Mouse (Mus musculus) MEL (cell line): ENCODE data around the gene Pinlyp. TPM values are rescaled to one million over a fixed set of nuclear protein-coding genes. Genes with fewer than 3 reads are reported as not detected.

Experiments used
- DNase-seq: peaks from one replicate; pipeline ENCODE4 v3.0.0; 2011; ENCODE audit warnings: low read depth, low spot score
- H3K27ac ChIP-seq: 2 replicates; pipeline ENCODE4 v1.5.1; 2012; ENCODE audit warnings: low read depth, mild to moderate bottlenecking, control low read depth, low read length, moderate library complexity; ENCODE audit not compliant: control insufficient read depth
- H3K27me3 ChIP-seq, 2 experiments: fragments of 150-350 bp in 1 of 2; sonication (generic) in 1 of 2; 2 replicates each; pipeline ENCODE4 v1.6.1; 2012; ENCODE audit warnings: low read length in 2 of 2, mild to moderate bottlenecking in 2 of 2, improper control_type of control experiment in 1 of 2, moderate library complexity in 1 of 2; ENCODE audit not compliant: insufficient read depth in 2 of 2, control insufficient read depth in 1 of 2
- H3K36me3 ChIP-seq, 2 experiments: 2 replicates each; pipeline ENCODE4 v1.6.1; 2012 to 2014; ENCODE audit warnings: low read length in 2 of 2, improper control_type of control experiment in 1 of 2, inconsistent platforms in 1 of 2, mild to moderate bottlenecking in 1 of 2; ENCODE audit not compliant: insufficient read depth in 2 of 2, control insufficient read depth in 1 of 2
- H3K4me1 ChIP-seq, 2 experiments: fragments of 150-350 bp in 1 of 2; sonication (generic) in 1 of 2; 2 replicates each; pipeline ENCODE4 v1.6.1; 2012; ENCODE audit warnings: low read length in 2 of 2, improper control_type of control experiment in 1 of 2, mild to moderate bottlenecking in 1 of 2; ENCODE audit not compliant: insufficient read depth in 2 of 2, control insufficient read depth in 1 of 2
- H3K4me3 ChIP-seq, 2 experiments: fragments of 150-350 bp in 1 of 2; sonication (generic) in 1 of 2; 2 replicates each; pipeline ENCODE4 v1.5.1; 2012; ENCODE audit warnings: low read depth in 2 of 2, low read length in 2 of 2, mild to moderate bottlenecking in 2 of 2, moderate library complexity in 2 of 2, control low read depth in 1 of 2, improper control_type of control experiment in 1 of 2; ENCODE audit not compliant: control insufficient read depth in 1 of 2, insufficient read depth in 1 of 2
- H3K79me2 ChIP-seq: 2 replicates; pipeline ENCODE4 v1.6.1; 2012; ENCODE audit warnings: mild to moderate bottlenecking, low read length, moderate library complexity; ENCODE audit not compliant: control insufficient read depth, poor library complexity, insufficient read depth
- H3K9ac ChIP-seq: 2 replicates; pipeline ENCODE4 v1.6.1; 2012; ENCODE audit warnings: low read depth, mild to moderate bottlenecking, control low read depth, low read length, moderate library complexity; ENCODE audit not compliant: control insufficient read depth, poor library complexity, severe bottlenecking
- H3K9me3 ChIP-seq: fragments of 150-350 bp; sonication (generic); replicated peaks from 2 replicates; pipeline ENCODE4 v1.6.1; 2012; ENCODE audit warnings: mild to moderate bottlenecking, low read length, improper control_type of control experiment, moderate library complexity; ENCODE audit not compliant: insufficient read depth
- BHLHE40 ChIP-seq: IDR thresholded peaks from 2 replicates; pipeline ENCODE4 v1.6.1; 2012; ENCODE audit warnings: low read depth, mild to moderate bottlenecking, inconsistent platforms, low read length, improper control_type of control experiment, borderline replicate concordance
- CHD1 ChIP-seq: IDR thresholded peaks from 2 replicates; pipeline ENCODE4 v1.6.1; 2012; ENCODE audit warnings: low read depth, mild to moderate bottlenecking, inconsistent platforms, low read length, improper control_type of control experiment
- CHD2 ChIP-seq: IDR thresholded peaks from 2 replicates; pipeline ENCODE4 v1.6.1; 2011; ENCODE audit warnings: low read length, improper control_type of control experiment
- CTCF ChIP-seq, 3 experiments: IDR thresholded peaks in 2 of 3; conservative IDR thresholded peaks in 1 of 3; 2 replicates each; pipeline ENCODE4 v1.5.1; 2011 to 2012; ENCODE audit warnings: low read length in 3 of 3, low read depth in 2 of 3, mild to moderate bottlenecking in 2 of 3, improper control_type of control experiment in 1 of 3, inconsistent platforms in 1 of 3, mixed read lengths in 1 of 3, moderate library complexity in 1 of 3; ENCODE audit not compliant: control insufficient read depth in 1 of 3, insufficient read depth in 1 of 3, poor library complexity in 1 of 3, severe bottlenecking in 1 of 3
- E2F4 ChIP-seq: IDR thresholded peaks from 2 replicates; pipeline ENCODE4 v1.6.1; 2011; ENCODE audit warnings: low read depth, low read length, improper control_type of control experiment, borderline replicate concordance
- ELF1 ChIP-seq: IDR thresholded peaks from 2 replicates; pipeline ENCODE4 v1.6.1; 2014; ENCODE audit warnings: low read depth, mild to moderate bottlenecking, inconsistent platforms, low read length, improper control_type of control experiment, moderate library complexity
- EP300 ChIP-seq, 2 experiments: IDR thresholded peaks; 2 replicates each; pipeline ENCODE4 v1.6.1; 2011; ENCODE audit warnings: improper control_type of control experiment in 2 of 2, low read length in 2 of 2, low read depth in 1 of 2, mild to moderate bottlenecking in 1 of 2
- ETS1 ChIP-seq: IDR thresholded peaks from 2 replicates; pipeline ENCODE4 v1.6.1; 2012; ENCODE audit warnings: low read depth, mild to moderate bottlenecking, inconsistent platforms, low read length, improper control_type of control experiment, moderate library complexity
- HCFC1 ChIP-seq: IDR thresholded peaks from 2 replicates; pipeline ENCODE4 v1.6.1; 2012; ENCODE audit warnings: low read depth, mild to moderate bottlenecking, inconsistent platforms, low read length, improper control_type of control experiment, moderate library complexity
- JUND ChIP-seq: IDR thresholded peaks from 2 replicates; pipeline ENCODE4 v1.6.1; 2011; ENCODE audit warnings: low read depth, mild to moderate bottlenecking, improper control_type of control experiment, low read length
- MAFK ChIP-seq: IDR thresholded peaks from 2 replicates; pipeline ENCODE4 v1.6.1; 2011; ENCODE audit warnings: low read depth, mild to moderate bottlenecking, low read length, improper control_type of control experiment, borderline replicate concordance
- MAX ChIP-seq: IDR thresholded peaks from 2 replicates; pipeline ENCODE4 v1.6.1; 2011; ENCODE audit warnings: low read length, improper control_type of control experiment
- MXI1 ChIP-seq: IDR thresholded peaks from 2 replicates; pipeline ENCODE4 v1.6.1; 2011; ENCODE audit warnings: mild to moderate bottlenecking, low read depth, low read length, improper control_type of control experiment
- NELFE ChIP-seq: IDR thresholded peaks from 2 replicates; pipeline ENCODE4 v1.6.1; 2011; ENCODE audit warnings: low read depth, low read length, improper control_type of control experiment
- POLR2AphosphoS2 ChIP-seq: IDR thresholded peaks from 2 replicates; pipeline ENCODE4 v1.6.1; 2011; ENCODE audit warnings: low read length, improper control_type of control experiment
- POLR2AphosphoS5 ChIP-seq: IDR thresholded peaks from 2 replicates; pipeline ENCODE4 v1.6.1; 2012; ENCODE audit warnings: low read depth, borderline replicate concordance, mild to moderate bottlenecking, inconsistent platforms, low read length, moderate library complexity, mixed read lengths
- RAD21 ChIP-seq: IDR thresholded peaks from 2 replicates; pipeline ENCODE4 v1.6.1; 2011; ENCODE audit warnings: mild to moderate bottlenecking, low read depth, low read length, improper control_type of control experiment
- RCOR1 ChIP-seq: IDR thresholded peaks from 2 replicates; pipeline ENCODE4 v1.6.1; 2012; ENCODE audit warnings: low read depth, mild to moderate bottlenecking, inconsistent platforms, low read length, improper control_type of control experiment
- SIN3A ChIP-seq: IDR thresholded peaks from 2 replicates; pipeline ENCODE4 v1.6.1; 2012; ENCODE audit warnings: low read length, improper control_type of control experiment, inconsistent platforms
- TCF12 ChIP-seq: IDR thresholded peaks from 2 replicates; pipeline ENCODE4 v1.6.1; 2014; ENCODE audit warnings: low read depth, mild to moderate bottlenecking, inconsistent platforms, low read length, improper control_type of control experiment, moderate library complexity
- UBTF ChIP-seq: IDR thresholded peaks from 2 replicates; pipeline ENCODE4 v1.6.1; 2012; ENCODE audit warnings: low read depth, mild to moderate bottlenecking, inconsistent platforms, low read length, improper control_type of control experiment, moderate library complexity, borderline replicate concordance; ENCODE audit not compliant: insufficient read depth
- USF1 ChIP-seq: IDR thresholded peaks from 2 replicates; pipeline ENCODE4 v1.6.1; 2014; ENCODE audit warnings: low read depth, mild to moderate bottlenecking, inconsistent platforms, low read length, improper control_type of control experiment, moderate library complexity
- USF2 ChIP-seq, 2 experiments: IDR thresholded peaks; 2 replicates each; pipeline ENCODE4 v1.6.1; 2011 to 2012; ENCODE audit warnings: improper control_type of control experiment in 2 of 2, low read length in 2 of 2, borderline replicate concordance in 1 of 2, inconsistent platforms in 1 of 2, low read depth in 1 of 2, mild to moderate bottlenecking in 1 of 2; ENCODE audit not compliant: insufficient read depth in 1 of 2
- ZC3H11A ChIP-seq: IDR thresholded peaks from 2 replicates; pipeline ENCODE4 v1.6.1; 2012; ENCODE audit warnings: low read depth, mild to moderate bottlenecking, inconsistent platforms, low read length, improper control_type of control experiment
- ZKSCAN1 ChIP-seq: IDR thresholded peaks from 2 replicates; pipeline ENCODE4 v1.6.1; 2012; ENCODE audit warnings: low read depth, mild to moderate bottlenecking, inconsistent platforms, low read length, improper control_type of control experiment, moderate library complexity
- ZMIZ1 ChIP-seq: IDR thresholded peaks from 2 replicates; pipeline ENCODE4 v1.6.1; 2012; ENCODE audit warnings: low read depth, mild to moderate bottlenecking, inconsistent platforms, low read length, improper control_type of control experiment, moderate library complexity
- ZNF384 ChIP-seq: IDR thresholded peaks from 2 replicates; pipeline ENCODE4 v1.6.1; 2012; ENCODE audit warnings: low read depth, mild to moderate bottlenecking, inconsistent platforms, low read length, improper control_type of control experiment
- polyA plus RNA-seq, 2 experiments: library from polyadenylated mRNA; stranded (reverse) in 1 of 2; unstranded in 1 of 2; fragments of >175 nt in 1 of 2; fragments of >200 nt in 1 of 2; gene quantifications; 2 replicates each; pipeline versions ENCODE4 v1.2.1 to v1.2.4; 2012; ENCODE audit warnings: low replicate concordance in 2 of 2, low read depth in 1 of 2; ENCODE audit not compliant: insufficient read length in 2 of 2, insufficient read depth in 1 of 2, missing spikeins in 1 of 2
- total RNA-seq: library from RNA; depleted of rRNA; stranded (reverse); fragments of 300-350 nt; gene quantifications from 2 replicates; pipeline ENCODE4 v1.2.3, GENCODE M21; 2012

Gene Pinlyp
- total and polyA plus RNA-seq, 3 experiments, result not detected

DNA sequence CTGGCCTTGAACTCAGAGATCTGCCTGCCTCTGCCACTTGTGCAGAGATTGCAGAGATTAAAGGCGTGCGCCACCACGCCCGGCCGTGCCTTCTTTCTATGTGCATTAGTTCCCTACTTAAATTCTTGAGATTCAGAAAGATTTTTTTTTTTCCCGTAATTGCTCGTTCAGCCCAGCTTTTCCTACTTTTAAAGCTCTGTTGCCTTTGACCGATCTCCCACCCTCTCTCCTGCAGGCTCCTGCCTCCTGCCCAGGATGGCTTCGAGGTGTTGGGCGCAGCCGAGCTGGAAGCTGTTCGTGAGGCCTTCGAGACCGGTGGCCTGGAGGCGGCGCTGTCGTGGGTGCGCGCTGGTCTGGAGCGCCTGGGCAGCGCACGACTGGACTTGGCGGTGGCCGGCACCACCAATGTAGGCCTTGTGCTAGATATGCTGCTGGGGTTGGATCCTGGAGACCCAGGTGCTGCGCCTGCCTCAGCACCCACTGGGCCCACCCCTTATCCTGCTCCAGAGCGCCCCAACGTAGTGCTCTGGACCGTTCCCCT lies 12.8 kb downstream of the Pinlyp start:
- peaks cover 2 to 22% of the 10 kb centered on the region in 2 experiments for H3K4me1 ChIP-seq
- no peak for TF ChIP-seq POLR2AphosphoS2
- no peak for TF ChIP-seq MAFK
- TF ChIP-seq ELF1, result no peak
- TF ChIP-seq MXI1, result no peak
- TF ChIP-seq SIN3A, result no peak
- TF ChIP-seq POLR2AphosphoS5, result no peak
- no peak for TF ChIP-seq USF2 (IDR thresholded peaks at IDR 0.05; ENCODE audit: borderline replicate concordance in 1 of 2, insufficient read depth in 1 of 2, low read depth in 1 of 2, low read length in 2 of 2)
- TF ChIP-seq BHLHE40, result no peak
- no peak for TF ChIP-seq NELFE
- no peak for TF ChIP-seq TCF12
- no peak for TF ChIP-seq MAX
- TF ChIP-seq USF1, result no peak
- TF ChIP-seq CTCF (IDR thresholded peaks at IDR 0.05 in 2 of 3, conservative IDR thresholded peaks at IDR 0.05 in 1 of 3; ENCODE audit: control insufficient read depth in 1 of 3, insufficient read depth in 1 of 3, low read depth in 2 of 3, low read length in 3 of 3, poor library complexity in 1 of 3, severe bottlenecking in 1 of 3), result no peak
- H3K36me3 ChIP-seq, result peaks cover 0 to 14% of the 10 kb centered on the region in 2 experiments; a peak in 2 of 4 replicates
- H3K9ac ChIP-seq, result no peak overlapping the region
- no peak overlapping the region for H3K27ac ChIP-seq
- peaks cover 4% of the 10 kb centered on the region; the same call in 1 of the 2 replicates for H3K79me2 ChIP-seq
- H3K4me3 ChIP-seq, result no peak overlapping the region
- no peak for DNase-seq
- H3K9me3 ChIP-seq, result no peaks in the 10 kb centered on the region
- H3K27me3 ChIP-seq, result no peaks in the 10 kb centered on the region

DNA sequence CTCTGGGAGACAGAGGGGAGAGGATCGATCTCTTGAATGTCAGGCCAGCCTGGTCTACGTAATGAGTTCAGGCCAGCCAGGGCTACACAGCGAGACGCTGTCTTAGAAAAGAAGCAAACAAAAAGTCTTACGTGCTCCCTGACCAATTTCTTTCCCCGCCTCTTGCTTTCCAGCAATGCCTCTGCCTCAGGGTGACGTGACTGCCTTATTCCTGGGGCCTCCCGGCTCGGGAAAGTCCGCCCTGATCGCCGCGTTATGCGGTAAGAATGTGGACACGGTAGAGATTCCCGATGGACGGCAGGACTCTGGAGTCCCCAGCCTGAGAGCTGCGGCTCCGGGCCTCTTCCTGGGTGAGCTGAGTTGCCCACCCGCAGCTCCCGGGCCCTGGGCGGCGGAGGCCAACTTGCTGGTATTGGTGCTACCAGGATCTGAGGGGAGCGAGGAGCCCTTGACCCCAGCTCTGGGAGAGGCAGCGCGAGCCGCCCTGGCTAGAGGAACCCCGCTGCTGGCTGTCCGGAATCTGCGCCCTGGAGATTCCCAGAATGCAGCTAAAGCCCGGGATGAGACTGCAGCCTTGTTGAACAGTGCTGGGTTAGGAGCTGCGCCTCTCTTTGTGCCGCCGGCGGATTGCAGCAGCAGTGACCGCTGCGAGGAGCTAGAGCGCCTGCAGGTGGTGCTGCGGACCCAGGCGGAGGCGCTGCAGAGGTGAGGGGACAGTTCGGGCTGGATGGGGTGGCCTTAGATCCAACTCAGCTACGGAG lies 14.5 kb downstream of the Pinlyp start:
- Histone ChIP-seq H3K27me3 (peaks cover 0 to 2% of the 10 kb centered on the region in 2 experiments; a peak in 1 of 4 replicates), H3K36me3 (peaks cover 0 to 14% of the 10 kb centered on the region in 2 experiments; a peak in 2 of 4 replicates), H3K4me1 (peaks cover 2 to 26% of the 10 kb centered on the region in 2 experiments), H3K9ac (peak overlapping the region; percentile 73), H3K79me2 (peaks cover 4% of the 10 kb centered on the region; the same call in 1 of the 2 replicates), H3K27ac (peak overlapping the region; percentile 71), H3K9me3 (no peaks in the 10 kb centered on the region), H3K4me3 (peak overlapping the region; percentile 78 to 86)
- DNase-seq, result peak; percentile 72
- TF ChIP-seq UBTF, result no peak
- no peak for TF ChIP-seq POLR2AphosphoS2
- TF ChIP-seq SIN3A, result no peak; the same call in 1 of the 2 replicates
- no peak for TF ChIP-seq POLR2AphosphoS5
- TF ChIP-seq ZNF384, result no peak
- peak; percentile 43; the same call in 1 of the 2 replicates for TF ChIP-seq ZC3H11A
- no peak for TF ChIP-seq JUND
- TF ChIP-seq EP300 (IDR thresholded peaks at IDR 0.05; ENCODE audit: low read depth in 1 of 2, low read length in 2 of 2), result no peak
- no peak for TF ChIP-seq ZMIZ1
- no peak for TF ChIP-seq ELF1
- no peak for TF ChIP-seq CHD2
- no peak for TF ChIP-seq ETS1
- no peak for TF ChIP-seq USF2 (IDR thresholded peaks at IDR 0.05; ENCODE audit: borderline replicate concordance in 1 of 2, insufficient read depth in 1 of 2, low read depth in 1 of 2, low read length in 2 of 2)
- no peak for TF ChIP-seq ZKSCAN1
- no peak for TF ChIP-seq NELFE
- peak; percentile 60 to 87 (median 85) for TF ChIP-seq CTCF (IDR thresholded peaks at IDR 0.05 in 2 of 3, conservative IDR thresholded peaks at IDR 0.05 in 1 of 3; ENCODE audit: control insufficient read depth in 1 of 3, insufficient read depth in 1 of 3, low read depth in 2 of 3, low read length in 3 of 3, poor library complexity in 1 of 3, severe bottlenecking in 1 of 3)
- TF ChIP-seq RAD21, result peak; percentile 59
- peak; percentile 42 for TF ChIP-seq HCFC1
- TF ChIP-seq MAX, result no peak
- no peak for TF ChIP-seq RCOR1
- no peak for TF ChIP-seq USF1
- TF ChIP-seq MXI1, result no peak
- TF ChIP-seq CHD1, result no peak
- TF ChIP-seq E2F4, result no peak
